Mouse (Mus musculus) layer of hippocampus, adult 2 months (tissue): ENCODE measurements around the gene C1qtnf6. TPM values are rescaled to one million over a fixed set of nuclear protein-coding genes. Genes with fewer than 3 reads are reported as not detected.

ENCODE experiments used
- DNase-seq, 2 experiments: peaks; one replicate each; pipeline ENCODE4 v3.0.0; 2022; ENCODE audit warnings: low spot score in 2 of 2
- H3K27ac ChIP-seq: fragments of 200-600 bp; 2 replicates; pipeline ENCODE4 v1.8.1; 2022
- H3K4me3 ChIP-seq: fragments of 200-600 bp; 2 replicates; pipeline ENCODE4 v1.8.1; 2022; ENCODE audit warnings: mild to moderate bottlenecking
- CTCF ChIP-seq: fragments of 200-600 bp; conservative IDR thresholded peaks from 2 replicates; pipeline ENCODE4 v1.8.1; 2022; ENCODE audit warnings: antibody characterized with exemption, mild to moderate bottlenecking, moderate library complexity
- long read RNA-seq, 2 experiments: library from polyadenylated mRNA; stranded (forward); transcript quantifications; one replicate each; pipeline ENCODE4 v2.0.0; 2021; ENCODE audit warnings: borderline mapping rate in 2 of 2
- total RNA-seq, 2 experiments: library from RNA; stranded (reverse); gene quantifications; 2 replicates each; pipeline ENCODE4 v1.2.3; 2021

The C1qtnf6 gene
- 1 to 10 TPM; 4.5 to 5.2 TPM for total RNA-seq
- long read RNA-seq, experiment 1, partial matches to known transcripts, result 0 of 1 reads
- long read RNA-seq, experiment 1, other reads (novel, unspliced or antisense), result 0 of 1 reads
- long read RNA-seq, experiment 2, partial matches to known transcripts, result 0 of 2 reads
- long read RNA-seq, experiment 2, other reads (novel, unspliced or antisense), result 0 of 2 reads

DNA sequence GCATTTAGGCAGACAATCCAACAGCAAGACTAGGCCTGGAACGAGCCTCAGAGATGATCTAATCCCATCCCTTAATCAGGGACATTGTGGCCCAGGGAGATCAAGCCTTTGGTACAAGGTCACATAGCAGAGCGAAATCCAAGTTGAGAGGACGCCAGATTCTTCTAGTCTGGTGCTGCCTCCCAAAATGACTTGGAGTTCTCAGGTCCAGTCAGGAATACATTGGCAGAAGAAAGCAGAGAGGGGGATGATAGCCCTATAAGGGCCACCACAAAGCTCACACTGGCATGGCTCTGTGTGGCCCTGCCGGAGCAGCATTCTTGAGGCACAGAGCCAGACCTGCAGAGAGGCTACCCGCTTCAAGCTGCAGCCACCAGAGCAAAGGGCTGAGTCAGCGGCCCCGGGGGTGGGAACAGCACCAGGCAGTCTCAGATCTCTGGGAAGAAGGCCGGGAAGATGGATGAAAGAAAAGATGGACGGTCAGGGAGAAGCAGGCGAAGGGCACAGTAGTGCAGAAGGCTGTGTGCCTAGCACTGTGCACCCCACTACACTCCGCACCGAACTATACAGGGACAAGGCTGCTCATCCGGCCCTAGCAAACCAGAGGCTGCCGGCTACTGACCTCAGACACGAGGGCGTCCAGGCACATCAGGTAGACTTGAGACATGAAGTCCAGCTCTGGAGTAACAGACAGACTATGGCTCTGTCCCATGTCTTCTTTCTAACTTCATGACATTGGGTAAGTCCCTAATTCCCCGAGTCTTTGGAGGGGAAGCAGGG lies at the start of gene C1qtnf6:
Gene C1qtnf6 (minus strand): TSS at position 746 of the 780 bp plus-strand sequence.
- TF ChIP-seq CTCF, result no peak
- Histone ChIP-seq H3K4me3 (peak within 1 kb of the TSS; percentile 52), H3K27ac (peak within 1 kb of the TSS; percentile 93)
- no peak for DNase-seq

DNA sequence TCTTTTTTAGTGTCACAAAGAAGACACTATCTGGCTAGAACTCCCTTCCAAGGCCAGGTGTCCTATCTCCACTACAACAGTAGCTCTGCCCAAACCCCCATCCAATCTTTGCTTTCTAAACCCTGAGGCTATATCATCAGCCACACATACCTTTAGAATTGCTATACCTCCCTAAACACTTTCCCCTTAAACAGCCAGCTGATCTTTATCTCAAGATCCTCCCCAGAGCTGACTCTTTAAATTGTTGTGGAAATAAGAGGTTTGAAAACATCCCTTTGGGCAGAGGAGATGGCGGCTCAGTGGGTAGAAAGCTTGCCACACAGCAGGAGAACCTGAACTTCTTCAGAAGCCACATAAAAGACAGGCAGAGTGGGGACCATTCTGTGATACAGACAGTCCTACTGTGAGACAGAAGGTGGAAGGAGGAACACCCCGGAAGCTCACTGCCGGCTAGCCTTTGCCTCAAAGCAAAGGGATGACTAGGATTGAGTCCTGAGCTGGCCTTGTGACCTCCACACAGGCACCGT lies 45.1 kb upstream of the C1qtnf6 start:
- TF ChIP-seq CTCF, result no peak
- no peak overlapping the region for H3K27ac ChIP-seq
- no peak for DNase-seq
- no peak overlapping the region for H3K4me3 ChIP-seq

DNA sequence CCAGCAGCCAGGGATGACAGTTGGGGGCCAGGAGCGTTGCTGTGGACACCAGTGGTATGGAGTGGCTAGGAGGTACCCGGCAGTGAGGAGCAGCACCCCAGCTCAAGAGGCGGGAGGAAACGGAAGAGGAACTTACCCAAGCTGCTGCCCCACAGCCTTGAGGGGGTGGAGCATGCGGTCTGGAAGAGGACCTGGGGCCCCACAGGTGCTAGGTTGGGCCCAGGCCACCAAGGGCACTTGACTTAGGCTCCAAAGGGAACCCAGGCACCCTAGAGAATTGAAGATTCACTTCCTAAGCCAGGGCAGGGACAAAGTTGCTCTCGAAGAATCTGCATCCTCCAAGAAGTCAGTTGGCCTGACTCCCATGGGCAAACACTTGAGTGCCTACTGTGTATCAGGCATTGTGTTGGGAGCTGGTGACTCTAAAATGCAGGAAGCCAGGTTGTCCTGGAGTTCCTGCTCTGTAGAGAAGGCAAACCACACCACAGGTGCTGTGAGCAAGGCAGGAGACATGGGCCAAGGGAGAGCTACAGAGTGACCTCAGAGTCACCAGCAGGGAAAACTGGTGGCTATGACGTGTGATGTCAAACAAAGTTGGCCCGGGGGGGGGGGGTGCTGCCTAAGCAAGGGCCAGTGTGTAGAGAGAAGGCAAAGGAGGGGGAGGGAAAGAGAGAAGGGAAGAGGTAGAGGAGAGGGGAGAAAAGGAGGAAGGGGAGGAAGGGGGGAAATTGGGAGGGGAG lies 41.6 kb upstream of the C1qtnf6 start, which contains the start of gene Rac2:
Gene Rac2 (minus strand): TSS at position 126 of the 740 bp plus-strand sequence.
- DNase-seq, result no peak
- H3K4me3 ChIP-seq, result no peak within 1 kb of the TSS
- TF ChIP-seq CTCF, result no peak

DNA sequence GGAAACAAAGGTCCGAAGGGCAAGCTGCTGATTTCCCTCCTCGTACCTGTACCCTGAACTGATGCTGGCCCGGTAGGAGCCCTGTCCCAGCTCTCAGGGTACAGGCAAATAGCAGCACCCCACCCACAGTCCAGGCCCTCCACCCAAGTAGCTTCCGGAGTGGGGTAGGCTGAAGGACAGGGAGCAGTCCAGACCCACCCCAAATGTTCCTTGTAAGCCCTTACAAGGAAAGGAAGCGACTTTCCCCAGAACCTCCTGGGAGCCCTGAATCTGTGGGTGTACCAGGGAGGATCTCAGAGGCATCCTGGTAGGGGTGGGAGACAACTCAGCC lies 41.0 kb upstream of the C1qtnf6 start:
- Histone ChIP-seq H3K4me3 (no peak overlapping the region), H3K27ac (no peak overlapping the region)
- TF ChIP-seq CTCF, result no peak
- DNase-seq, result no peak

More for the DNA sequence above, 41.6 kb upstream of the C1qtnf6 start, which contains the start of gene Rac2:
- H3K27ac ChIP-seq, result no peak within 1 kb of the TSS

DNA sequence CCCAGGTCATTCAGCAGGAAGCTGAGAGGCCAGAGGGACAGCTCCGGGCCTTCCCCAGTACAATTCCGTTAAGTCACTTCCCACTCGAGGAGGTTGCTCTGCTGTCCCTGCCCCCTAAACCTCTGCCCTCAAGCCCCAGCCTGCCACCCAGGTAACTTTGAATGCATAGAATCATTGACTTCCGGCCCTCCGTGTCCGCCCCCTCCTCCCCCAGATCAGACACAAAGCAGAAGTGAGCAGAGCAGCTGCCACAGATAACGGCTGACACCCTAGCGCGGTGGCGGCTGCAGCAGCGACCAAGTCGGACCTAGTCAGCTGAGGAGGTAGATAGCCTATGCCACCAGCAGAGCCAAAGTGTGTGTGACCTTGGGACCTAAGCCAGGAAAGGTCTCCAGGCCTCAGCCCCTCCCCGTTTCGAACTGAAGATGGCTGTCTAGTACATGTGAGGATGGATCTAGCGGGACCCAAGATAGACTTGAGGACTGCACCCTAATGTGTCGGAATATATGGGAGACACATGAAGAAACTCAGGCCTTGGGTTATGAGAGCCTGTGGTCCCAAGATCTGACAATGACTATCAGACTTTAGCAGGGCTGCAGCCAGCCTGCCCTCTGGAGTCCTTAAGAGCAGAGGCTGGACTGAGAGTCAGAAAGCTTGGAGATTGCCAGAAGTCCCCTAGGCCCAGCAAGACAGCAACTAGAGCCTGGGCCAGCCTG lies 40.5 kb upstream of the C1qtnf6 start:
- no peak overlapping the region for H3K4me3 ChIP-seq
- TF ChIP-seq CTCF, result no peak
- H3K27ac ChIP-seq, result no peak overlapping the region
- DNase-seq, result no peak

DNA sequence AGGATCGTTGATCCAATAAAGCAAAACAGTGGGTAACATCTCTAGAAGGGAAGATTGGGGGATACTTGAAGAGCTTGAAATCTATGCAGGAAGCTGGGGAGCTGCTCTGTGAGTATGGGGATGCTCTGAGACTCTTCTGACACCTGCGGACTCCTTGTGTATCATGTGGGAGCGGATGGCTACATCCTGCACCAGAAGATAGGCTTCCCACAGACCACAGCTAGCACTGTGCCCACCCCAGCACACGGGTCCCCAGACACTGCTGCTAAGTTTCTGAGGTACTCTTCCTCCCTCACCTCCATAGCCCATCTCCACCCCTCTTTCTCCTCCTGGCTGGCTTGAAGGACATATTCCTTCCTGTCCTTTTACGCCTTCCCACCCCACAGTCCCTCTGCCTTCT lies 39.0 kb upstream of the C1qtnf6 start:
- DNase-seq, result no peak
- H3K4me3 ChIP-seq, result no peak overlapping the region
- H3K27ac ChIP-seq, result no peak overlapping the region
- TF ChIP-seq CTCF, result no peak

DNA sequence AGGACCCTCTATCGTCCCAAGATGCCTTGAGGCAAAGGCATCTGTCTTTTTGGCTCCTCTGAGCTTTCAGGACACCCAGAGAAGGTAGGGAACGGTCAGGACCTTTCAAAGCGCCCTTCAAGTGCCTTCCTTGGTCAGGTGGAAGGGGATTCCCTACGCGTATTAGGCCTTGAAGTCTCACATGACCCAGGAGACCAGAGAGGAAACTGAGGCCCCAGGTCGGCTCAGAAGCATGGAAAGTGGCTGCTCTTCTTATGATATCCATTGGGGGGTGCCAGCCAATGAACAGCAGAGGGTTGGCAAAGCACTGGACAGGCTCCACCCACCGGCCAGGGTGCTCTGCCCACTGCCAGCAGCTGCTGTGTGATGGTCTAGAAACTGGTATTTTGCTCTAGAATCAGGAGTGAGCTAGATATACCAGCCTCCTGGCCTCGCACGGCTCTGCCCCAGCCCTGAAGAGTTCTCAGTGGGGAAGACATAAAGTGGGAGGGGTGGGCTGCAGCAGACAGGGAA lies 36.4 kb upstream of the C1qtnf6 start:
- H3K27ac ChIP-seq, result no peak overlapping the region
- peak; percentile 34 for TF ChIP-seq CTCF
- no peak overlapping the region for H3K4me3 ChIP-seq
- no peak for DNase-seq

DNA sequence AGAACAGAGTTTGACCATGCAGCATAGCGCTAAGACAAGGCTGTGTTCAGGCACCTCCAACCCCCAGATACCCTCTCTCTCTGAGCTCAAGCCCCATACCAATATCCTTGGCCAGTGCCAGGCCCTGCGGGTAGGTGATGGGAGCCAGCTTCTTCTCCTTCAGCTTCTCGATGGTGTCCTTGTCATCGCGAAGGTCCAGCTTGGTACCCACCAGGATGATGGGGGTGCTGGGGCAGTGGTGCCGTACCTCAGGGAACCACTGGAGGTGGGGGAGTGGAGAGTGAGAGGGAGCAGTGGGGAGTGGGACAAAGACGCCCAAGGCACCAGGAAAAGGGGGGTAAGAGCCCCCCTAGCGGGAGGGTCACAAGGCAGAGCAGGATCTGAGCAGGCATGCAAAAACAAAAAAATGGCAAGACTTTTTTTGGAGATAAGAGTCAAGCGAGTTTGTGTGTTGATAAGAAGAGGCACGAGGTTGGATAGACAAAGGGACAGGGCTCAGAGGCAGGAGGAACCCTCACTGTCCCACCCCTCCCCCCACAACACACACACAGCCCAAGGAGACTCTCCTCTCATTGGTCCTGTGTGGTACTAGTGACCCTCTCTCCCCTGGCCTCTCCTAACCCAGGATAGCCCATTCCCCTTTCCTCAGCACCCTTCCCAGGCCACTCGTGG lies 33.7 kb upstream of the C1qtnf6 start:
- no peak for DNase-seq
- TF ChIP-seq CTCF, result no peak
- Histone ChIP-seq H3K27ac (no peak overlapping the region), H3K4me3 (no peak overlapping the region)

DNA sequence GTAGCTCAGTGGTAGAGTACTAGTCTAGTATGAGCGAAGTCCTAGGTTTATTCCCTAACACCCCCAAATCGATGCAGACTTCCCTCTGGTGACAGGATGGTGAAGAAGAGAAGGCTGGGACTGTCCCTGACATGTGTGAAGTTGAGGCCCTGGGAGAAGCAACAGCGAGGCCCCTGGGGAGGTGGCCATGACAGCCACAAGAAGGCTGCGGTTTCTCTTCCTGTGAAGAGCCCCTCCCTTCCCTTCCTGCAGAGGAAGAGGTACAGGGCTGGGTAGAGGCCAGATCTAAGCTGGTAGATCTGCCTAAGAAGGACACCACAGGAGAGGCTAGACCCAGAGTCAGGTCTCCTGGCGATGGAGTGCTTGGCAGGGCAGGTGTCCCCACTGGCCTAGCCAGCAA lies 32.7 kb upstream of the C1qtnf6 start:
- TF ChIP-seq CTCF, result no peak
- DNase-seq, result no peak
- Histone ChIP-seq H3K4me3 (no peak overlapping the region), H3K27ac (no peak overlapping the region)

DNA sequence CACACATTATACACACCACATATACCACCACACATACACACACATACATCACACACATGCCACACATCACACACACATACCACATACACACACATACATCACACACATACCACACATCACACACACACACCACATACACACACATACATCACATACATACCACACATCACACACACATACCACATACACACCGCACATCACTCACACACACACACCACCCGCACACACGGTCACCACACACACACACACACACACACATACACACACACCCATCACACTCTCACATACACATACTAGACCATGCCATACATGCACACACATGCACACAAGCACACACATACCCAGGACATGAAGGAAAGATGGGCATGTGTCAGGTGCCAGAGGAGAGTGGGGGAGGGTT lies 32.1 kb upstream of the C1qtnf6 start:
- DNase-seq, result no peak
- TF ChIP-seq CTCF, result no peak
- H3K4me3 ChIP-seq, result no peak overlapping the region
- H3K27ac ChIP-seq, result no peak overlapping the region

DNA sequence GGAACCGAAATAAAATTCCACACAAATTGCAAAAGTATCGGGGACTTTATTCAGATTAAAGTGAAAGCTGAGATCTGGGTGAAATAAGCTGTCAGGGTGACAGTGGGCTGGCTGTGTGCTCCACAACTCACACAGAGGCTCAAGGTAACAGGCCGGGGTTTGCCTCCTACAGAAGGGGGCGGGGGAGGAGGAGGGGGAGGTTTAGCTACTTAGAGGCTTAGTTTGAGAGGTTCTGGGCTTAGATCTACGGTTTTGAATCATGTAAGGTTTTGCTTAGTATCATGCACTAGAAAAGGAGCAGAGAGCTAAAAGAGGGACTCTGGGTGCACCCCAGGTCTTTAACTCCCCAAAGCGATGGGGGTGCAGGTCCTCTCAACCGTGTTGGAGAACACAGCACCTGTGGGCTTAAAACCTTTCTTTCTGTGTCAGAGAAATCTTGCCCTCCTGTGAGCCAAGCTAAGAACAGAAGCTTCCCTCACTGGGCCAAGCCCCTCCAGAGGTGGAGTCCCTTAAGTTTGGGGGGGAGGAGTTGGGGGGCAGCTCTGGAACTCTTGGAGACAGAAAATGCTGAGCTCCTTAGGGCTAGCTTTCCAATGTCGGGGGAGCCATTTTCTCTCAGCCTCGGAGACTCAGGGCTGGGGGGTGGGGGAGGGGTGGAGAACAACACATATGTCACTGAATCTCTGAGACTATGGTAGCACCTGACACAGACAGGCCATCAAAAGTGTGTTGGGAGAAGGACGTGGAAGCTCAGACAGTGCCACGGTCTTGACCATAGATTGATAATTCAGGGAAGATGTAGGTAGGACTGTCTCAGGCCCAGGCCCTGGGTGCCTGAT lies 28.1 kb upstream of the C1qtnf6 start:
- Histone ChIP-seq H3K4me3 (no peak overlapping the region), H3K27ac (no peak overlapping the region)
- no peak for TF ChIP-seq CTCF
- no peak for DNase-seq
